Mouse (Mus musculus): ENCODE measurements around the gene Gm20388.

GRCm38 (mm10) chr8:120699079-120699478, 788.4 kb downstream of the Gm20388 start:
- TF ChIP-seq GATA1 (IDR thresholded peaks at IDR 0.05; ENCODE audit: low read length) (no peak), TAL1 (IDR thresholded peaks at IDR 0.05; ENCODE audit: low read length) (no peak)

All from erythroblast, embryonic 14.5 days (primary cell).